Mouse (Mus musculus) cerebellum, adult 2 months (tissue): Measurements from ENCODE around the gene Gstt4.

Experiments
- CTCF ChIP-seq: fragments of 200-500 bp; IDR thresholded peaks from 2 replicates; pipeline ENCODE4 v1.5.1; 2011; ENCODE audit warnings: low read depth, mild to moderate bottlenecking, control low read depth, low read length, moderate library complexity, borderline replicate concordance; ENCODE audit not compliant: insufficient read depth
- POLR2A ChIP-seq: fragments of 200-500 bp; IDR thresholded peaks from 2 replicates; pipeline ENCODE4 v1.6.1; 2011; ENCODE audit warnings: low read length, control low read depth, borderline replicate concordance; ENCODE audit not compliant: insufficient read depth

GRCm38 (mm10) chr10:75790773-75791172 is 31.6 kb downstream of the Gstt4 start:
- TF ChIP-seq CTCF (no peak), POLR2A (no peak)
